Mouse (Mus musculus) spleen, adult 2 months (tissue): Measurements from ENCODE around the gene Krtap9-1. TPM values are rescaled to one million over a fixed set of nuclear protein-coding genes. Genes with fewer than 3 reads are reported as not detected.

Experiments
- DNase-seq, 2 experiments: peaks; one replicate each; pipeline versions ENCODE4 v3.0.0 to v3.0.0-alpha.2; 2012 to 2021; ENCODE audit warnings: low spot score in 2 of 2, low read depth in 1 of 2
- H3K27ac ChIP-seq: fragments of 200-500 bp; 2 replicates; pipeline ENCODE4 v1.5.1; 2012; ENCODE audit warnings: low read length, inconsistent platforms; ENCODE audit not compliant: insufficient read depth
- H3K27me3 ChIP-seq: fragments of 200-500 bp; 2 replicates; pipeline ENCODE4 v1.6.1; 2012; ENCODE audit warnings: mild to moderate bottlenecking, moderate library complexity, low read length, inconsistent platforms; ENCODE audit not compliant: control insufficient read depth, insufficient read depth
- H3K36me3 ChIP-seq: fragments of 200-500 bp; 2 replicates; pipeline ENCODE4 v1.6.1; 2012; ENCODE audit warnings: mild to moderate bottlenecking, low read length, inconsistent platforms; ENCODE audit not compliant: control insufficient read depth, insufficient read depth
- H3K4me1 ChIP-seq: fragments of 200-500 bp; 2 replicates; pipeline ENCODE4 v1.6.1; 2011; ENCODE audit warnings: inconsistent platforms; ENCODE audit not compliant: control insufficient read depth, insufficient read depth, insufficient read length
- H3K4me3 ChIP-seq: fragments of 200-500 bp; 2 replicates; pipeline ENCODE4 v1.5.1; 2011; ENCODE audit warnings: mild to moderate bottlenecking, inconsistent platforms; ENCODE audit not compliant: insufficient read depth, insufficient read length; ENCODE audit errors: extremely low read depth
- CTCF ChIP-seq: fragments of 200-500 bp; IDR thresholded peaks from 2 replicates; pipeline ENCODE4 v1.5.1; 2011; ENCODE audit warnings: mild to moderate bottlenecking, inconsistent platforms; ENCODE audit not compliant: insufficient read depth, insufficient read length, insufficient replicate concordance; ENCODE audit errors: extremely low read depth
- POLR2A ChIP-seq: fragments of 200-500 bp; IDR thresholded peaks from 2 replicates; pipeline ENCODE4 v1.6.1; 2011; ENCODE audit warnings: low read depth, low read length, inconsistent platforms
- WGBS: fragments of 180-500 bp; shearing (Covaris S2); methylation state at CpG from one replicate; pipeline ENCODE4 v1.1.7; 2018; 5-methylcytosine and 5-hydroxymethylcytosine counted together
- polyA plus RNA-seq: library from polyadenylated mRNA; depleted of rRNA; stranded (reverse); fragments of >200 nt; gene quantifications from 2 replicates; pipeline ENCODE4 v1.2.3, GENCODE M21; 2012; rRNA removed

Gene Krtap9-1
- polyA plus RNA-seq, 1 experiment, result not detected

GRCm38 (mm10) chr11:99907620-99908019 lies 34.4 kb downstream of the Krtap9-1 start, which contains the start of gene Krtap31-1:
Gene Krtap31-1 (plus strand): TSS chr11:99907920.
- Histone ChIP-seq H3K36me3 (no peaks in the 10 kb centered on the region), H3K27me3 (no peaks in the 10 kb centered on the region), H3K27ac (no peak within 1 kb of the TSS), H3K4me3 (no peak within 1 kb of the TSS), H3K4me1 (no peaks in the 10 kb centered on the region)
- DNase-seq, result no peak
- 78% methylated on average over 2 of the region's 2 CpGs for WGBS
- no peak for TF ChIP-seq POLR2A
- TF ChIP-seq CTCF, result no peak

- Histone ChIP-seq H3K27me3 (no peaks in the 10 kb centered on the region), H3K4me3 (no peak within 1 kb of the TSS), H3K36me3 (no peaks in the 10 kb centered on the region), H3K4me1 (no peaks in the 10 kb centered on the region), H3K27ac (no peak within 1 kb of the TSS)
- DNase-seq, result no peak
- 78% methylated on average over 3 of the region's 3 CpGs for WGBS
- TF ChIP-seq POLR2A (no peak), CTCF (no peak)
Measured at GRCm38 (mm10) chr11:99914451-99914850, 41.3 kb downstream of the Krtap9-1 start, which contains the start of gene Gm11565. Gene Gm11565 (plus strand): TSS chr11:99914751.

Other genes with a start within 250 kb of the Krtap9-1 start
- not detected in 2 replicates for gene Krtap4-1, start 245.2 kb upstream of the Krtap9-1 start, polyA plus RNA-seq
- not detected in 2 replicates for gene Krtap4-2, start 238.3 kb upstream of the Krtap9-1 start, polyA plus RNA-seq
- not detected in 2 replicates for gene Krtap4-7, start 229.3 kb upstream of the Krtap9-1 start, polyA plus RNA-seq
- not detected in 2 replicates for gene Gm11555, start 223.2 kb upstream of the Krtap9-1 start, polyA plus RNA-seq
- not detected in 2 replicates for gene Gm11563, start 214.4 kb upstream of the Krtap9-1 start, polyA plus RNA-seq
- gene Krtap4-6, start 207.4 kb upstream of the Krtap9-1 start, polyA plus RNA-seq, result not detected in 2 replicates
- gene Gm14190, start 182.6 kb upstream of the Krtap9-1 start, polyA plus RNA-seq, result not detected in 2 replicates
- gene Gm14180, start 139.1 kb upstream of the Krtap9-1 start, polyA plus RNA-seq, result not detected in 2 replicates
- gene Gm11595, start 100.5 kb upstream of the Krtap9-1 start, polyA plus RNA-seq, result not detected in 2 replicates
- gene Krtap4-8, start 92.7 kb upstream of the Krtap9-1 start, polyA plus RNA-seq, result not detected in 2 replicates
- not detected in 2 replicates for gene Krtap4-9, start 88.2 kb upstream of the Krtap9-1 start, polyA plus RNA-seq
- not detected in 2 replicates for gene Gm11596, start 79.9 kb upstream of the Krtap9-1 start, polyA plus RNA-seq
- not detected in 2 replicates for gene Gm11569, start 74.5 kb upstream of the Krtap9-1 start, polyA plus RNA-seq
- gene Gm11554, start 68.9 kb upstream of the Krtap9-1 start, polyA plus RNA-seq, result not detected in 2 replicates
- gene Krtap4-13, start 63.5 kb upstream of the Krtap9-1 start, polyA plus RNA-seq, result not detected in 2 replicates
- gene Gm11564, start 57.7 kb upstream of the Krtap9-1 start, polyA plus RNA-seq, result not detected in 2 replicates
- gene 2300003K06Rik, start 35.3 kb upstream of the Krtap9-1 start, polyA plus RNA-seq, result not detected in 2 replicates
- gene Krtap4-16, start 21.8 kb upstream of the Krtap9-1 start, polyA plus RNA-seq, result not detected in 2 replicates
- gene Gm11568, start 15.5 kb upstream of the Krtap9-1 start, polyA plus RNA-seq, result not detected in 2 replicates
- not detected in 2 replicates for gene Gm11559, start 8.9 kb upstream of the Krtap9-1 start, polyA plus RNA-seq
- gene Gm11567, start 5.8 kb downstream of the Krtap9-1 start, polyA plus RNA-seq, result not detected in 2 replicates
- not detected in 2 replicates for gene Krtap31-1, start 34.5 kb downstream of the Krtap9-1 start, polyA plus RNA-seq
- gene Gm11565, start 41.4 kb downstream of the Krtap9-1 start, polyA plus RNA-seq, result not detected in 2 replicates
- gene Krtap31-2, start 62.9 kb downstream of the Krtap9-1 start, polyA plus RNA-seq, result not detected in 2 replicates
- gene Krtap9-5, start 75.1 kb downstream of the Krtap9-1 start, polyA plus RNA-seq, result not detected in 2 replicates
- not detected in 2 replicates for gene Krtap29-1, start 105.7 kb downstream of the Krtap9-1 start, polyA plus RNA-seq
- not detected in 2 replicates for gene Krtap16-1, start 113.2 kb downstream of the Krtap9-1 start, polyA plus RNA-seq
- not detected in 2 replicates for gene Krtap17-1, start 120.6 kb downstream of the Krtap9-1 start, polyA plus RNA-seq
- gene Krt33a, start 142.8 kb downstream of the Krtap9-1 start, polyA plus RNA-seq, result not detected in 2 replicates
- gene Krt33b, start 156.5 kb downstream of the Krtap9-1 start, polyA plus RNA-seq, result not detected in 2 replicates
- not detected in 2 replicates for gene Krt34, start 168.2 kb downstream of the Krtap9-1 start, polyA plus RNA-seq
- gene Krt31, start 177.2 kb downstream of the Krtap9-1 start, polyA plus RNA-seq, result not detected in 2 replicates
- not detected in 2 replicates for gene Krt32, start 214.8 kb downstream of the Krtap9-1 start, polyA plus RNA-seq
- not detected in 2 replicates for gene Krt35, start 222.9 kb downstream of the Krtap9-1 start, polyA plus RNA-seq
- not detected in 2 replicates for gene Krt36, start 232.2 kb downstream of the Krtap9-1 start, polyA plus RNA-seq
- gene Krt13, start 248.2 kb downstream of the Krtap9-1 start, polyA plus RNA-seq, result 0.08 TPM in 1 of 2 replicates, not detected in the other